Mouse (Mus musculus) forelimb bud, embryonic 11.5 days (tissue): ENCODE measurements at regions not wholly inside any gene's neighbourhood (a gene's known extent, or its start where the extent isn't known, plus 50 kb on each side); places are given as distances from the start of the nearest gene placed in this dataset.

Experiments
- DNase-seq: peaks from one replicate; pipeline ENCODE4 v3.0.0-alpha.2; 2012; ENCODE audit warnings: low read depth, low spot score

GRCm38 (mm10) chrX:158544021-158544420, 500.9 kb upstream of the Cnksr2 start:
- DNase-seq = no peak

GRCm38 (mm10) chrX:158577856-158578255, 534.8 kb upstream of the Cnksr2 start:
- DNase-seq = no peak

- no peak for DNase-seq
Measured at GRCm38 (mm10) chrX:158613136-158613535, 570.0 kb upstream of the Cnksr2 start.

GRCm38 (mm10) chrX:158613607-158614006, 570.5 kb upstream of the Cnksr2 start:
- DNase-seq = peak; percentile 3

- DNase-seq = no peak
Measured at GRCm38 (mm10) chrX:158614029-158614428, 570.9 kb upstream of the Cnksr2 start.

- no peak for DNase-seq
Measured at GRCm38 (mm10) chrX:158614452-158614851, 571.4 kb upstream of the Cnksr2 start.

- no peak for DNase-seq
Measured at GRCm38 (mm10) chrX:158615096-158615495, 572.0 kb upstream of the Cnksr2 start.

GRCm38 (mm10) chrX:158627390-158627789, 582.7 kb upstream of the Rps6ka3 start:
- DNase-seq = no peak

GRCm38 (mm10) chrX:158632406-158632805, 577.7 kb upstream of the Rps6ka3 start:
- no peak for DNase-seq

- DNase-seq = no peak
Measured at GRCm38 (mm10) chrX:158652226-158652625, 557.9 kb upstream of the Rps6ka3 start.

- DNase-seq = no peak
Measured at GRCm38 (mm10) chrX:158656188-158656587, 553.9 kb upstream of the Rps6ka3 start.

- DNase-seq = no peak
Measured at GRCm38 (mm10) chrX:158694191-158694590, 515.9 kb upstream of the Rps6ka3 start.

- no peak for DNase-seq
Measured at GRCm38 (mm10) chrX:158703411-158703810, 506.7 kb upstream of the Rps6ka3 start.

GRCm38 (mm10) chrX:158709811-158710210, 500.3 kb upstream of the Rps6ka3 start:
- no peak for DNase-seq

- DNase-seq = no peak
Measured at GRCm38 (mm10) chrX:158744738-158745137, 465.4 kb upstream of the Rps6ka3 start.

- DNase-seq = no peak
Measured at GRCm38 (mm10) chrX:158745766-158746541, 464.2 kb upstream of the Rps6ka3 start.
